Mouse (Mus musculus) heart, embryonic 12.5 days (tissue): ENCODE results near the gene Eif4g3. TPM values are rescaled to one million over a fixed set of nuclear protein-coding genes. Genes with fewer than 3 reads are reported as not detected.

Experiments
- ATAC-seq: fragments of 200-750 bp; cut with Nextera tagmentation; 2 replicates; pipeline ENCODE4 v1.8.0; 2017; ENCODE audit warnings: moderate TSS enrichment, moderate library complexity; ENCODE audit not compliant: insufficient number of reproducible peaks, low FRiP score
- H3K27ac ChIP-seq: fragments of 300-500 bp; sonication (generic); 2 replicates; pipeline ENCODE4 v1.5.1; 2016; ENCODE audit warnings: mild to moderate bottlenecking, moderate library complexity; ENCODE audit not compliant: poor library complexity, severe bottlenecking
- H3K27me3 ChIP-seq: fragments of 300-500 bp; sonication (generic); replicated peaks from 2 replicates; pipeline ENCODE4 v1.6.1; 2016; ENCODE audit warnings: mild to moderate bottlenecking, moderate library complexity
- H3K36me3 ChIP-seq: fragments of 300-500 bp; sonication (generic); 2 replicates; pipeline ENCODE4 v1.6.1; 2016; ENCODE audit warnings: mild to moderate bottlenecking, moderate library complexity
- H3K4me1 ChIP-seq: fragments of 300-500 bp; sonication (generic); replicated peaks from 2 replicates; pipeline ENCODE4 v1.6.1; 2016; ENCODE audit warnings: mild to moderate bottlenecking
- H3K4me2 ChIP-seq: fragments of 300-500 bp; sonication (generic); 2 replicates; pipeline ENCODE4 v1.6.1; 2016; ENCODE audit warnings: mild to moderate bottlenecking, moderate library complexity
- H3K4me3 ChIP-seq: fragments of 300-500 bp; sonication (generic); 2 replicates; pipeline ENCODE4 v1.5.1; 2016; ENCODE audit warnings: mild to moderate bottlenecking
- H3K9ac ChIP-seq: fragments of 300-500 bp; sonication (generic); 2 replicates; pipeline ENCODE4 v1.6.1; 2016; ENCODE audit warnings: mild to moderate bottlenecking, moderate library complexity
- H3K9me3 ChIP-seq: fragments of 300-500 bp; sonication (generic); replicated peaks from 2 replicates; pipeline ENCODE4 v1.6.1; 2016; ENCODE audit warnings: mild to moderate bottlenecking, moderate library complexity
- WGBS: fragments of 180-500 bp; shearing (Covaris S2); methylation state at CpG from one replicate; pipeline ENCODE4 v1.1.7; 2016; 5-methylcytosine and 5-hydroxymethylcytosine counted together
- polyA plus RNA-seq: library from polyadenylated mRNA; unstranded; fragments of >200 nt; fragmentation: Nextera tagmentation; extraction: Ambion mirVana; gene quantifications from 2 replicates; pipeline ENCODE4 v1.2.1, GENCODE M21; 2016

Eif4g3 gene
- polyA plus RNA-seq, 1 experiment from 2014 or later, result 32.7 TPM

GRCm38 (mm10) chr4:138063372-138064265 is 70.8 kb downstream of the Eif4g3 start:
- H3K9ac ChIP-seq, result no peak overlapping the region
- peaks cover 34% of the 10 kb centered on the region for H3K4me1 ChIP-seq
- 81% methylated on average over 7 of the region's 7 CpGs for WGBS
- no peak overlapping the region for H3K4me2 ChIP-seq
- H3K9me3 ChIP-seq, result no peaks in the 10 kb centered on the region
- no peak overlapping the region for H3K27ac ChIP-seq
- no peak for ATAC-seq
- peaks cover 39% of the 10 kb centered on the region for H3K36me3 ChIP-seq
- no peaks in the 10 kb centered on the region for H3K27me3 ChIP-seq
- H3K4me3 ChIP-seq, result no peak overlapping the region

- no peak overlapping the region for H3K27ac ChIP-seq
- WGBS, result 77% methylated on average over 11 of the region's 11 CpGs
- H3K9me3 ChIP-seq, result no peaks in the 10 kb centered on the region
- H3K4me1 ChIP-seq, result peaks cover 34% of the 10 kb centered on the region
- H3K36me3 ChIP-seq, result peaks cover 50% of the 10 kb centered on the region
- H3K9ac ChIP-seq, result no peak overlapping the region
- no peak overlapping the region for H3K4me3 ChIP-seq
- ATAC-seq, result no peak
- H3K27me3 ChIP-seq, result no peaks in the 10 kb centered on the region
- H3K4me2 ChIP-seq, result no peak overlapping the region
These were observed 72.2 kb downstream of the Eif4g3 start for GRCm38 (mm10) chr4:138064882-138065592.

GRCm38 (mm10) chr4:138065593-138066169 is 72.9 kb downstream of the Eif4g3 start:
- no peak overlapping the region for H3K27ac ChIP-seq
- H3K36me3 ChIP-seq, result peaks cover 54% of the 10 kb centered on the region
- no peak overlapping the region for H3K4me2 ChIP-seq
- H3K4me1 ChIP-seq, result peaks cover 34% of the 10 kb centered on the region
- no peak for ATAC-seq
- H3K27me3 ChIP-seq, result no peaks in the 10 kb centered on the region
- H3K9me3 ChIP-seq, result no peaks in the 10 kb centered on the region
- WGBS, result 60% methylated on average over 4 of the region's 4 CpGs
- H3K4me3 ChIP-seq, result no peak overlapping the region
- no peak overlapping the region for H3K9ac ChIP-seq

GRCm38 (mm10) chr4:138066421-138066820 is 73.6 kb downstream of the Eif4g3 start:
- Histone ChIP-seq H3K4me3 (no peak overlapping the region), H3K27me3 (no peaks in the 10 kb centered on the region), H3K9me3 (no peaks in the 10 kb centered on the region), H3K27ac (no peak overlapping the region), H3K4me2 (no peak overlapping the region), H3K9ac (no peak overlapping the region), H3K4me1 (peaks cover 42% of the 10 kb centered on the region), H3K36me3 (peaks cover 52% of the 10 kb centered on the region)
- 88% methylated on average over 7 of the region's 7 CpGs for WGBS
- no peak for ATAC-seq

- H3K4me1 ChIP-seq, result peaks cover 54% of the 10 kb centered on the region
- H3K27me3 ChIP-seq, result no peaks in the 10 kb centered on the region
- H3K27ac ChIP-seq, result no peak overlapping the region
- WGBS, result 29% methylated on average over 3 of the region's 3 CpGs
- H3K9ac ChIP-seq, result no peak overlapping the region
- no peak overlapping the region for H3K4me3 ChIP-seq
- ATAC-seq, result no peak
- peaks cover 41% of the 10 kb centered on the region for H3K36me3 ChIP-seq
- no peaks in the 10 kb centered on the region for H3K9me3 ChIP-seq
- no peak overlapping the region for H3K4me2 ChIP-seq
These were observed 75.0 kb downstream of the Eif4g3 start for GRCm38 (mm10) chr4:138067858-138068257.

GRCm38 (mm10) chr4:138068598-138068997 is 75.8 kb downstream of the Eif4g3 start:
- Histone ChIP-seq H3K36me3 (peaks cover 40% of the 10 kb centered on the region), H3K4me3 (no peak overlapping the region), H3K27me3 (no peaks in the 10 kb centered on the region), H3K4me2 (no peak overlapping the region), H3K4me1 (peaks cover 61% of the 10 kb centered on the region), H3K27ac (no peak overlapping the region), H3K9ac (no peak overlapping the region), H3K9me3 (no peaks in the 10 kb centered on the region)
- 82% methylated on average over 2 of the region's 2 CpGs for WGBS
- ATAC-seq, result no peak

GRCm38 (mm10) chr4:138069371-138069770 is 76.5 kb downstream of the Eif4g3 start:
- Histone ChIP-seq H3K36me3 (peaks cover 38% of the 10 kb centered on the region), H3K4me2 (no peak overlapping the region), H3K27me3 (no peaks in the 10 kb centered on the region), H3K4me3 (no peak overlapping the region), H3K9ac (no peak overlapping the region), H3K4me1 (peaks cover 59% of the 10 kb centered on the region), H3K27ac (no peak overlapping the region), H3K9me3 (no peaks in the 10 kb centered on the region)
- 75% methylated on average over 4 of the region's 4 CpGs for WGBS
- ATAC-seq, result no peak

GRCm38 (mm10) chr4:138071497-138071896 is 78.7 kb downstream of the Eif4g3 start:
- H3K9ac ChIP-seq, result no peak overlapping the region
- no peak overlapping the region for H3K4me3 ChIP-seq
- no peak for ATAC-seq
- no peaks in the 10 kb centered on the region for H3K27me3 ChIP-seq
- H3K27ac ChIP-seq, result peak overlapping the region; percentile 42
- H3K9me3 ChIP-seq, result no peaks in the 10 kb centered on the region
- peaks cover 33% of the 10 kb centered on the region for H3K36me3 ChIP-seq
- no peak overlapping the region for H3K4me2 ChIP-seq
- H3K4me1 ChIP-seq, result peaks cover 48% of the 10 kb centered on the region
- 42% methylated on average over 6 of the region's 6 CpGs for WGBS

GRCm38 (mm10) chr4:138073086-138073485 is 80.3 kb downstream of the Eif4g3 start:
- H3K9me3 ChIP-seq, result no peaks in the 10 kb centered on the region
- no peak for ATAC-seq
- no peak overlapping the region for H3K4me2 ChIP-seq
- no peaks in the 10 kb centered on the region for H3K27me3 ChIP-seq
- H3K4me3 ChIP-seq, result no peak overlapping the region
- H3K36me3 ChIP-seq, result peaks cover 33% of the 10 kb centered on the region
- H3K4me1 ChIP-seq, result peaks cover 48% of the 10 kb centered on the region
- H3K9ac ChIP-seq, result no peak overlapping the region
- H3K27ac ChIP-seq, result no peak overlapping the region
- WGBS, result 77% methylated on average over 11 of the region's 11 CpGs

- H3K9ac ChIP-seq, result 0 out of 2 replicates have a peak overlapping the region, but pooled peaks have one; percentile 3
- no peaks in the 10 kb centered on the region for H3K9me3 ChIP-seq
- H3K27me3 ChIP-seq, result no peaks in the 10 kb centered on the region
- H3K36me3 ChIP-seq, result peaks cover 33% of the 10 kb centered on the region
- no peak overlapping the region for H3K4me2 ChIP-seq
- 72% methylated on average over 7 of the region's 7 CpGs for WGBS
- no peak for ATAC-seq
- H3K4me3 ChIP-seq, result no peak overlapping the region
- peaks cover 45% of the 10 kb centered on the region for H3K4me1 ChIP-seq
- no peak overlapping the region for H3K27ac ChIP-seq
These were observed 80.7 kb downstream of the Eif4g3 start for GRCm38 (mm10) chr4:138073531-138073930.

GRCm38 (mm10) chr4:138074896-138075584 is 82.2 kb downstream of the Eif4g3 start:
- no peak overlapping the region for H3K4me2 ChIP-seq
- H3K27me3 ChIP-seq, result no peaks in the 10 kb centered on the region
- H3K4me1 ChIP-seq, result peaks cover 45% of the 10 kb centered on the region
- no peak overlapping the region for H3K27ac ChIP-seq
- peaks cover 25% of the 10 kb centered on the region for H3K36me3 ChIP-seq
- H3K9me3 ChIP-seq, result no peaks in the 10 kb centered on the region
- WGBS, result 61% methylated on average over 6 of the region's 6 CpGs
- no peak for ATAC-seq
- no peak overlapping the region for H3K9ac ChIP-seq
- no peak overlapping the region for H3K4me3 ChIP-seq
